Mouse (Mus musculus) limb, embryonic 15.5 days (tissue): ENCODE measurements around the gene Efna2. TPM values are rescaled to one million over a fixed set of nuclear protein-coding genes. Genes with fewer than 3 reads are reported as not detected.
A peak's percentile ranks its signal among the peaks of the same experiment; 100 is the strongest.

Source experiments
- ATAC-seq: fragments of 200-750 bp; cut with Nextera tagmentation; 2 replicates; pipeline ENCODE4 v1.8.0; 2017; ENCODE audit warnings: low read depth, moderate TSS enrichment; ENCODE audit not compliant: insufficient number of reproducible peaks, low FRiP score, low TSS enrichment
- H3K27ac ChIP-seq: fragments of 300-500 bp; sonication (generic); 2 replicates; pipeline ENCODE4 v1.5.1; 2015; ENCODE audit warnings: moderate library complexity, mild to moderate bottlenecking, inconsistent platforms
- H3K27me3 ChIP-seq: fragments of 300-500 bp; sonication (generic); 2 replicates; pipeline ENCODE4 v1.6.1; 2015; ENCODE audit warnings: inconsistent platforms
- H3K36me3 ChIP-seq: fragments of 300-500 bp; sonication (generic); 2 replicates; pipeline ENCODE4 v1.6.1; 2015; ENCODE audit warnings: inconsistent platforms
- H3K4me1 ChIP-seq: fragments of 300-500 bp; sonication (generic); 2 replicates; pipeline ENCODE4 v1.6.1; 2015; ENCODE audit warnings: inconsistent platforms
- H3K4me2 ChIP-seq: fragments of 300-500 bp; sonication (generic); 2 replicates; pipeline ENCODE4 v1.6.1; 2015; ENCODE audit warnings: mild to moderate bottlenecking, inconsistent platforms
- H3K4me3 ChIP-seq: fragments of 300-500 bp; sonication (generic); 2 replicates; pipeline ENCODE4 v1.5.1; 2015; ENCODE audit warnings: mild to moderate bottlenecking, inconsistent platforms
- H3K9ac ChIP-seq: fragments of 300-500 bp; sonication (generic); 2 replicates; pipeline ENCODE4 v1.6.1; 2015; ENCODE audit warnings: inconsistent platforms
- H3K9me3 ChIP-seq: fragments of 300-500 bp; sonication (generic); 2 replicates; pipeline ENCODE4 v1.6.1; 2016; ENCODE audit warnings: inconsistent platforms
- WGBS: fragments of 180-500 bp; shearing (Covaris S2); methylation state at CpG from one replicate; pipeline ENCODE4 v1.1.7; 2015; 5-methylcytosine and 5-hydroxymethylcytosine counted together
- polyA plus RNA-seq: library from polyadenylated mRNA; unstranded; fragments of >200 nt; fragmentation: Nextera tagmentation; extraction: Ambion mirVana; gene quantifications from 2 replicates; pipeline ENCODE4 v1.2.1, GENCODE M21; 2015

The Efna2 gene
- polyA plus RNA-seq, 1 experiment from 2014 or later, result 29.3 TPM

GRCm38 (mm10) chr10:80151211-80152034 lies 27.9 kb upstream of the Efna2 start:
- peak overlapping the region; percentile 81 for H3K9ac ChIP-seq
- no peaks in the 10 kb centered on the region for H3K9me3 ChIP-seq
- H3K27me3 ChIP-seq, result no peaks in the 10 kb centered on the region
- no peak for ATAC-seq
- peaks cover 69% of the 10 kb centered on the region for H3K4me1 ChIP-seq
- H3K4me2 ChIP-seq, result peak overlapping the region; percentile 81
- 2% methylated on average over 26 of the region's 26 CpGs for WGBS
- H3K4me3 ChIP-seq, result peak overlapping the region; percentile 91
- H3K36me3 ChIP-seq, result peaks cover 48% of the 10 kb centered on the region
- H3K27ac ChIP-seq, result peak overlapping the region; percentile 100

DNA sequence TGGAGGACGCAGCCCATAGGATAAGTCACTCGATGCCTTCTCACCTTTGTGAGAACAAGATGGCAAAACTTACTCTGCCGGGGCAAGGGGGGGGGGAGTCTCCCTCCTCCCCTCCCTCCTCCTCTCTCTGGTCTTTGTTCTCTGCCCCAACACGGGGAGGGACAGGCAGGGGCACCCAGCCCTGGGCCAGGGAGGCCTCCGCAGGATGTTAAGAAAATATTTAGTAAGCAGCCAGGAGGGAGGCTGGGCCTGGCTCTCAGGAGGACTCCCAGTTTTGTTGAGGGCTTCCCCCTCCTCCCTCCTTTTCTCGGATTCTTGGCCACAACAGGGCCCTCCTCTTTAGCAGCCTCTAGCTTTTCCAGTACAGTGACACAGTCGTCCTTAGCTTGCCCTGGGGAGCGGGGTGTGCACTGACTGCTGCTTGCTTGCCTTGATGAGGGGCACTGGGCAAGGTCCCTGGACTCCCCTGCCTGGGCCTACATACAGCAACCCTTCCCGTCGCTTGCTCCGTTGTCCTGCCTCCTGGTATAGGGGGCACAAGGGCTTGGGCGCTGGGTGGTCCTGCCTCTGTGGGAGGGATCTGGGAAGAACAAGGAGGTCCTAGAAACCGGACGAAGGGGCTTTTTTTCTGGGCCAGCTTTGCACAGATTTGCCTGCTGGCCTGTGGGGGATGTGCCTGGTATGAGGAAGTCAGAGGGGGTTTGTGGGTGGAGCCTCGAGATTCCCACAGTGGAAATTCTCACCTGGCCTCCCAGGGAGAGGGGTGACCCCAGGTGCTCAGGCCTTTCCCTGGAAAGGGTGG lies 27.0 kb upstream of the Efna2 start:
- H3K4me1 ChIP-seq, result peaks cover 69% of the 10 kb centered on the region
- peak overlapping the region; percentile 91 for H3K4me3 ChIP-seq
- H3K9me3 ChIP-seq, result no peaks in the 10 kb centered on the region
- no peaks in the 10 kb centered on the region for H3K27me3 ChIP-seq
- H3K27ac ChIP-seq, result peak overlapping the region; percentile 100
- WGBS, result 3% methylated on average over 15 of the region's 15 CpGs
- H3K9ac ChIP-seq, result peak overlapping the region; percentile 81
- H3K4me2 ChIP-seq, result peak overlapping the region; percentile 81
- peaks cover 56% of the 10 kb centered on the region for H3K36me3 ChIP-seq
- no peak for ATAC-seq

GRCm38 (mm10) chr10:80152873-80153260 lies 26.4 kb upstream of the Efna2 start:
- no peaks in the 10 kb centered on the region for H3K9me3 ChIP-seq
- no peak for ATAC-seq
- H3K27ac ChIP-seq, result peak overlapping the region; percentile 100
- peaks cover 67% of the 10 kb centered on the region for H3K4me1 ChIP-seq
- 39% methylated on average over 3 of the region's 3 CpGs for WGBS
- H3K9ac ChIP-seq, result peak overlapping the region; percentile 81
- H3K4me3 ChIP-seq, result peak overlapping the region; percentile 91
- H3K4me2 ChIP-seq, result peak overlapping the region; percentile 81
- peaks cover 58% of the 10 kb centered on the region for H3K36me3 ChIP-seq
- H3K27me3 ChIP-seq, result no peaks in the 10 kb centered on the region

DNA sequence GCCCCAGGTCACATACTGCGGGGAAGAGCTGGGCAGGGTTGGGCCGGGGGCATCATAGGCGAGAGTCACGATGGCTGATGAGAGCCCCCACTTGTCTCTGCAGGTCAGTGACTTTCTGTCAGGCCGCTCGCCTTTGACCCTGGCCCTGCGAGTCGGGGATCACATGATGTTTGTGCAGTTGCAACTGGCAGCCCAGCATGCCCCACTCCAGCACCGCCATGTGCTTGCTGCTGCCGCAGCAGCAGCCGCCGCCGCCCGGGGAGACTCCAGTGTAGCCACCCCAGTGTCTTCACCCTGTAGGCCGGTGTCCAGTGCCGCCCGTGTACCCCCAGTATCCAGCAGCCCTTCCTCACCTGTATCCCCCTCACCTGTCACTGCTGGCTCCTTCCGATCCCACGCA lies 25.6 kb upstream of the Efna2 start:
- Histone ChIP-seq H3K4me2 (no peak overlapping the region), H3K9me3 (no peaks in the 10 kb centered on the region), H3K4me1 (peaks cover 73% of the 10 kb centered on the region), H3K9ac (no peak overlapping the region), H3K27ac (peak overlapping the region; percentile 100), H3K27me3 (no peaks in the 10 kb centered on the region), H3K36me3 (peaks cover 58% of the 10 kb centered on the region), H3K4me3 (no peak overlapping the region)
- WGBS, result 86% methylated on average over 19 of the region's 19 CpGs
- ATAC-seq, result no peak

DNA sequence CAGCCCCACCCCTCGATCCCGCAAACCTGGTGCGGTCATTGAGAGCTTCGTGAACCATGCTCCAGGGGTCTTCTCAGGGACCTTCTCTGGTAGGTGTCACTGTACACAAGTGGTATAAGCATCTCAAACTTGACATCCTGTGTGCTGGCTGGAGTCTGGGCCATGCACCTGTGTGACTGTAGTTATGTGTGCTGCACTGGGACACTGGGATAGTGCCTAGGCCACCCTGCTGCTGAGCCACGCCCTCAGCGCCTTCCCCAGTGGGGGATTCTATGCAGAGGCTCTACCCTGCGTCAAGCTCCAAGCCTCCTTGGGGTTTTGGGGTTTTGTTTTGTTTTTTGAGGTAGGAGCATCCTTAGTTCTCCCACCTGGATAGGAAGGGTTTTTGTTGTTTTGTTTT lies 24.9 kb upstream of the Efna2 start:
- Histone ChIP-seq H3K27me3 (no peaks in the 10 kb centered on the region), H3K9me3 (no peaks in the 10 kb centered on the region), H3K27ac (0 out of 2 replicates have a peak overlapping the region, but pooled peaks have one; percentile 33), H3K4me1 (peaks cover 80% of the 10 kb centered on the region), H3K4me2 (no peak overlapping the region), H3K9ac (no peak overlapping the region), H3K4me3 (no peak overlapping the region), H3K36me3 (peaks cover 58% of the 10 kb centered on the region)
- no peak for ATAC-seq
- 85% methylated on average over 7 of the region's 7 CpGs for WGBS

- H3K4me2 ChIP-seq, result no peak overlapping the region
- WGBS, result 36% methylated on average over 1 of the region's 1 CpGs
- H3K4me1 ChIP-seq, result peaks cover 86% of the 10 kb centered on the region
- peaks cover 58% of the 10 kb centered on the region for H3K36me3 ChIP-seq
- H3K9ac ChIP-seq, result no peak overlapping the region
- no peaks in the 10 kb centered on the region for H3K27me3 ChIP-seq
- no peak overlapping the region for H3K4me3 ChIP-seq
- no peak for ATAC-seq
- peak overlapping the region; percentile 77 for H3K27ac ChIP-seq
- no peaks in the 10 kb centered on the region for H3K9me3 ChIP-seq
Measured at GRCm38 (mm10) chr10:80155277-80155676, 24.0 kb upstream of the Efna2 start.

DNA sequence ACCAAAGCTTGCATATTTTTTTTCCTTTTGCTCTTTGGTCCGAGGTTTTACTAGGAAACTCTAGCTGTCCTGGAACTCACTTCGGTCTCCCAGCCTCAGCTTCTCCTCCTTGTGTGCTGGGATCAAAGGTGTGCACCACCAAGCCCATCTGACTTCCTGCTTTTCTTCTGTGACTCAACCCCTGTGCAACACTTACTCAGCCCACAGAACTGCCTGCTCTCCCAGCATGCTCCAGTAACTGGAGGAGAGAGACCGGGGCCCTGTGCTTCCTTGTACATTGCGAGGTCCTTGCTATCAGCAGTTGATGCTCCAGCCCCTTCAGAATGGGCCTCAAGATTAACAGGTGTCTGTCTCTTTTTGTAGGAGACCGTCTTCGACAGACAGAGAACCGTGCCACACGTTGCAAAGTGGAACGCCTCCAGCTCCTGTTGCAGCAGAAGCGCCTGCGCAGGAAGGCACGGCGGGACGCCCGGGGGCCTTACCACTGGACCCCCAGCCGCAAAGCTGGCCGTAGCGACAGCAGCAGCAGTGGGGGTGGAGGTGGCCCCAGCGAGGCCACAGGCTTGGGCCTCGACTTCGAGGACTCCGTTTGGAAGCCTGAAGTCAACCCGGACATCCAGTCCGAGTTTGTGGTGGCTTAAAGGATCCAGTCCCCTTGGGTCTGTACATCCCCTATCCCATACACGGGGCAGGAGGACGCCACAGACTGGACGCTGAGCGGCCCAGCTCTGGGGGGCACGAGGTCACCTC lies 23.1 kb upstream of the Efna2 start:
- H3K4me2 ChIP-seq, result no peak overlapping the region
- H3K27me3 ChIP-seq, result no peaks in the 10 kb centered on the region
- ATAC-seq, result no peak
- H3K4me3 ChIP-seq, result no peak overlapping the region
- H3K36me3 ChIP-seq, result peaks cover 58% of the 10 kb centered on the region
- peak overlapping the region; percentile 77 for H3K27ac ChIP-seq
- no peak overlapping the region for H3K9ac ChIP-seq
- peaks cover 94% of the 10 kb centered on the region for H3K4me1 ChIP-seq
- WGBS, result 80% methylated on average over 29 of the region's 29 CpGs
- H3K9me3 ChIP-seq, result no peaks in the 10 kb centered on the region

- ATAC-seq, result no peak
- WGBS, result 59% methylated on average over 7 of the region's 7 CpGs
- no peak overlapping the region for H3K4me3 ChIP-seq
Measured at GRCm38 (mm10) chr10:80156752-80157053, 22.6 kb upstream of the Efna2 start.

GRCm38 (mm10) chr10:80157141-80157929 lies 21.9 kb upstream of the Efna2 start:
- no peak overlapping the region for H3K4me2 ChIP-seq
- H3K9me3 ChIP-seq, result no peaks in the 10 kb centered on the region
- no peak overlapping the region for H3K9ac ChIP-seq
- H3K4me1 ChIP-seq, result peaks cover 94% of the 10 kb centered on the region
- peak overlapping the region; percentile 77 for H3K27ac ChIP-seq
- H3K4me3 ChIP-seq, result no peak overlapping the region
- 61% methylated on average over 15 of the region's 15 CpGs for WGBS
- ATAC-seq, result no peak
- peaks cover 52% of the 10 kb centered on the region for H3K36me3 ChIP-seq
- no peaks in the 10 kb centered on the region for H3K27me3 ChIP-seq

More at GRCm38 (mm10) chr10:80156752-80157053, 22.6 kb upstream of the Efna2 start:
- Histone ChIP-seq H3K9me3 (no peaks in the 10 kb centered on the region), H3K36me3 (peaks cover 53% of the 10 kb centered on the region), H3K9ac (no peak overlapping the region), H3K4me2 (no peak overlapping the region), H3K27ac (peak overlapping the region; percentile 77), H3K27me3 (no peaks in the 10 kb centered on the region), H3K4me1 (peaks cover 94% of the 10 kb centered on the region)

- peaks cover 41% of the 10 kb centered on the region for H3K36me3 ChIP-seq
- ATAC-seq, result no peak
- WGBS, result 6% methylated on average over 18 of the region's 18 CpGs
- peak overlapping the region; percentile 17; the same call in 1 of the 2 replicates for H3K9ac ChIP-seq
- no peaks in the 10 kb centered on the region for H3K27me3 ChIP-seq
- H3K4me3 ChIP-seq, result 0 out of 2 replicates have a peak overlapping the region, but pooled peaks have one; percentile 7
- H3K27ac ChIP-seq, result peak overlapping the region; percentile 92
- H3K4me2 ChIP-seq, result peak overlapping the region; percentile 77
- H3K4me1 ChIP-seq, result peaks cover 94% of the 10 kb centered on the region
- H3K9me3 ChIP-seq, result no peaks in the 10 kb centered on the region
Measured at GRCm38 (mm10) chr10:80158307-80158986, 20.8 kb upstream of the Efna2 start.
